Mouse (Mus musculus) midbrain, embryonic 12.5 days (tissue): ENCODE data around the gene Vps52. TPM values are rescaled to one million over a fixed set of nuclear protein-coding genes. Genes with fewer than 3 reads are reported as not detected.
"Not testable (repeated sequence)": the region's sequence is repeated elsewhere in the genome, so short reads cannot be mapped to it uniquely, and the experiment has no call there.

Source experiments
- ATAC-seq: fragments of 200-750 bp; cut with Nextera tagmentation; 2 replicates; pipeline ENCODE4 v1.8.0; 2017; ENCODE audit warnings: low read depth, moderate TSS enrichment, moderate library complexity; ENCODE audit not compliant: low FRiP score
- H3K27ac ChIP-seq: fragments of 300-500 bp; sonication (generic); replicated peaks from 2 replicates; pipeline ENCODE4 v1.5.1; 2016; ENCODE audit warnings: mild to moderate bottlenecking
- H3K27me3 ChIP-seq: fragments of 300-500 bp; sonication (generic); 2 replicates; pipeline ENCODE4 v1.6.1; 2016; ENCODE audit warnings: mild to moderate bottlenecking
- H3K36me3 ChIP-seq: fragments of 300-500 bp; sonication (generic); 2 replicates; pipeline ENCODE4 v1.6.1; 2016
- H3K4me1 ChIP-seq: fragments of 300-500 bp; sonication (generic); 2 replicates; pipeline ENCODE4 v1.6.1; 2016
- H3K4me2 ChIP-seq: fragments of 300-500 bp; sonication (generic); replicated peaks from 2 replicates; pipeline ENCODE4 v1.6.1; 2016; ENCODE audit warnings: mild to moderate bottlenecking, moderate library complexity
- H3K4me3 ChIP-seq: fragments of 300-500 bp; sonication (generic); 2 replicates; pipeline ENCODE4 v1.5.1; 2016; ENCODE audit warnings: mild to moderate bottlenecking
- H3K9ac ChIP-seq: fragments of 300-500 bp; sonication (generic); replicated peaks from 2 replicates; pipeline ENCODE4 v1.6.1; 2016; ENCODE audit warnings: mild to moderate bottlenecking, moderate library complexity
- H3K9me3 ChIP-seq: fragments of 300-500 bp; sonication (generic); 2 replicates; pipeline ENCODE4 v1.6.1; 2016; ENCODE audit warnings: mild to moderate bottlenecking
- WGBS: fragments of 180-500 bp; shearing (Covaris S2); methylation state at CpG from one replicate; pipeline ENCODE4 v1.1.7; 2016; 5-methylcytosine and 5-hydroxymethylcytosine counted together
- polyA plus RNA-seq: library from polyadenylated mRNA; unstranded; fragments of >200 nt; fragmentation: Nextera tagmentation; extraction: Ambion mirVana; gene quantifications from 2 replicates; pipeline ENCODE4 v1.2.1, GENCODE M21; 2016

The Vps52 gene
- polyA plus RNA-seq, 1 experiment from 2014 or later: 70.9 TPM

- not testable (repeated sequence) for H3K4me3 ChIP-seq, H3K4me2 ChIP-seq, H3K27ac ChIP-seq, H3K36me3 ChIP-seq, ATAC-seq, H3K9ac ChIP-seq, H3K9me3 ChIP-seq
- WGBS: 51% methylated on average over 2 of the region's 2 CpGs
- peaks cover 11% of the 10 kb centered on the region for H3K4me1 ChIP-seq
- H3K27me3 ChIP-seq: peaks cover 40% of the 10 kb centered on the region
These were observed 45.2 kb downstream of the Vps52 start for GRCm38 (mm10) chr17:34000796-34001195.

GRCm38 (mm10) chr17:34003426-34003825, 47.8 kb downstream of the Vps52 start:
- WGBS: 8% methylated on average over 5 of the region's 5 CpGs
- Histone ChIP-seq H3K36me3 (no peaks in the 10 kb centered on the region), H3K9me3 (no peaks in the 10 kb centered on the region; the same call in 1 of the 2 replicates), H3K27ac (no peak overlapping the region), H3K4me3 (no peak overlapping the region), H3K9ac (no peak overlapping the region), H3K4me2 (no peak overlapping the region), H3K27me3 (peaks cover 33% of the 10 kb centered on the region), H3K4me1 (peaks cover 11% of the 10 kb centered on the region)
- no peak for ATAC-seq

- Histone ChIP-seq H3K4me1 (no peaks in the 10 kb centered on the region), H3K27me3 (peaks cover 3% of the 10 kb centered on the region), H3K4me2 (no peak overlapping the region), H3K36me3 (no peaks in the 10 kb centered on the region), H3K9ac (no peak overlapping the region), H3K4me3 (no peak overlapping the region), H3K9me3 (no peaks in the 10 kb centered on the region; the same call in 1 of the 2 replicates), H3K27ac (no peak overlapping the region)
- ATAC-seq: no peak
- 61% methylated on average over 2 of the region's 2 CpGs for WGBS
These were observed 51.0 kb downstream of the Vps52 start for GRCm38 (mm10) chr17:34006570-34006969.

- no peak overlapping the region for H3K9ac ChIP-seq
- no peak overlapping the region for H3K27ac ChIP-seq
- H3K4me3 ChIP-seq: no peak overlapping the region
- H3K4me1 ChIP-seq: no peaks in the 10 kb centered on the region
- no peak overlapping the region for H3K4me2 ChIP-seq
- no peaks in the 10 kb centered on the region for H3K27me3 ChIP-seq
- 79% methylated on average over 3 of the region's 5 CpGs for WGBS
- no peak for ATAC-seq
- H3K9me3 ChIP-seq: peaks cover 3% of the 10 kb centered on the region; the same call in 1 of the 2 replicates
- peaks cover 4% of the 10 kb centered on the region; the same call in 1 of the 2 replicates for H3K36me3 ChIP-seq
These were observed 54.5 kb downstream of the Vps52 start for GRCm38 (mm10) chr17:34010156-34010555.

GRCm38 (mm10) chr17:34013436-34013835, 57.8 kb downstream of the Vps52 start:
- no peak for ATAC-seq
- H3K9ac ChIP-seq: no peak overlapping the region
- no peaks in the 10 kb centered on the region for H3K4me1 ChIP-seq
- H3K9me3 ChIP-seq: 0 out of 2 replicates have a peak, but pooled peaks cover 7% of the 10 kb centered on the region
- H3K27ac ChIP-seq: no peak overlapping the region
- H3K4me2 ChIP-seq: no peak overlapping the region
- H3K27me3 ChIP-seq: no peaks in the 10 kb centered on the region
- H3K36me3 ChIP-seq: peaks cover 14% of the 10 kb centered on the region
- 97% methylated on average over 8 of the region's 8 CpGs for WGBS
- no peak overlapping the region for H3K4me3 ChIP-seq

Other genes with a start within 250 kb of the Vps52 start
- 46.7 and 52.2 TPM in 2 replicates for gene March2, start 237.1 kb upstream of the Vps52 start, polyA plus RNA-seq
- 422 and 447 TPM in 2 replicates for gene Rab11b, start 195.3 kb upstream of the Vps52 start, polyA plus RNA-seq
- gene Angptl4, start 174.0 kb upstream of the Vps52 start, polyA plus RNA-seq: 21.1 and 28.3 TPM in 2 replicates
- gene Kank3, start 145.3 kb upstream of the Vps52 start, polyA plus RNA-seq: 25.5 and 31.9 TPM in 2 replicates
- 613 and 671 TPM in 2 replicates for gene Rps28, start 131.2 kb upstream of the Vps52 start, polyA plus RNA-seq
- gene Ndufa7, start 131.2 kb upstream of the Vps52 start, polyA plus RNA-seq: 436 and 454 TPM in 2 replicates
- 59.8 and 63.5 TPM in 2 replicates for gene Cd320, start 112.7 kb upstream of the Vps52 start, polyA plus RNA-seq
- gene Gm7029, start 82.0 kb upstream of the Vps52 start, polyA plus RNA-seq: not detected in 2 replicates
- 3.8 and 4.4 TPM in 2 replicates for gene Kifc1, start 65.2 kb upstream of the Vps52 start, polyA plus RNA-seq
- gene Platr17, start 50.7 kb upstream of the Vps52 start, polyA plus RNA-seq: 0.23 and 0.38 TPM in 2 replicates
- gene Daxx, start 46.4 kb upstream of the Vps52 start, polyA plus RNA-seq: 64.6 and 66.2 TPM in 2 replicates
- 19.1 and 21.9 TPM in 2 replicates for gene Tapbp, start 39.9 kb upstream of the Vps52 start, polyA plus RNA-seq
- 21.8 and 25.3 TPM in 2 replicates for gene Zbtb22, start 39.9 kb upstream of the Vps52 start, polyA plus RNA-seq
- 69.9 and 74.3 TPM in 2 replicates for gene Rgl2, start 26.3 kb upstream of the Vps52 start, polyA plus RNA-seq
- gene Pfdn6, start 15.5 kb upstream of the Vps52 start, polyA plus RNA-seq: 188 and 203 TPM in 2 replicates
- 37.5 and 37.7 TPM in 2 replicates for gene Wdr46, start 15.2 kb upstream of the Vps52 start, polyA plus RNA-seq
- gene B3galt4, start 4.3 kb upstream of the Vps52 start, polyA plus RNA-seq: 8.1 and 8.7 TPM in 2 replicates
- gene Rps18, start 189 bp downstream of the Vps52 start, polyA plus RNA-seq: 891 and 909 TPM in 2 replicates
- gene H2-K1, start 44.5 kb downstream of the Vps52 start, polyA plus RNA-seq: 26.8 and 28.4 TPM in 2 replicates
- gene Ring1, start 68.9 kb downstream of the Vps52 start, polyA plus RNA-seq: 25.2 and 27.0 TPM in 2 replicates
- gene H2-Ke6, start 72.2 kb downstream of the Vps52 start, polyA plus RNA-seq: 110 and 131 TPM in 2 replicates
- 180 and 184 TPM in 2 replicates for gene Slc39a7, start 75.9 kb downstream of the Vps52 start, polyA plus RNA-seq
- gene Rxrb, start 76.0 kb downstream of the Vps52 start, polyA plus RNA-seq: 68.0 and 68.4 TPM in 2 replicates
- gene Col11a2, start 83.6 kb downstream of the Vps52 start, polyA plus RNA-seq: 2.3 and 4.0 TPM in 2 replicates
- gene H2-Oa, start 136.5 kb downstream of the Vps52 start, polyA plus RNA-seq: 0.17 and 0.56 TPM in 2 replicates
- 9.8 and 9.9 TPM in 2 replicates for gene H2-DMa, start 163.7 kb downstream of the Vps52 start, polyA plus RNA-seq
- 144 and 148 TPM in 2 replicates for gene Brd2, start 166.8 kb downstream of the Vps52 start, polyA plus RNA-seq
- gene H2-DMb2, start 187.5 kb downstream of the Vps52 start, polyA plus RNA-seq: 0.16 and 0.23 TPM in 2 replicates
- gene H2-DMb1, start 197.3 kb downstream of the Vps52 start, polyA plus RNA-seq: 0.16 and 0.73 TPM in 2 replicates
- 1.4 and 1.8 TPM in 2 replicates for gene Tap1, start 231.7 kb downstream of the Vps52 start, polyA plus RNA-seq
- gene Psmb9, start 232.0 kb downstream of the Vps52 start, polyA plus RNA-seq: 1.3 and 1.5 TPM in 2 replicates
- gene Psmb8, start 241.9 kb downstream of the Vps52 start, polyA plus RNA-seq: 1.6 and 2.1 TPM in 2 replicates
- 0.79 and 0.82 TPM in 2 replicates for gene Tap2, start 247.7 kb downstream of the Vps52 start, polyA plus RNA-seq